16 mouse cellular contexts compared by ENCODE assay signal in genomic region chr6:32899061-32899460, GRCm38 (mm10).
DNase-seq lines count a peak whose midpoint lies in the region; ATAC-seq lines count a peak whose summit lies in the region.
"Had no signal": no experiment of that assay in that cellular context is flagged by ENCODE, and none has a peak within 500 bp of the region (broad histone marks: within the 10 kb centered on the region; RNA-seq: fewer than 3 reads in every experiment).

No protein-coding gene starts in this region.

- no peaks in the 10 kb centered on the region for H3K9me3 ChIP-seq in liver, embryonic 11.5 days (ENCODE audit: control insufficient read depth, low read length)
- H3K9me3 ChIP-seq in liver, embryonic 12.5 days (replicated peaks), result no peaks in the 10 kb centered on the region
- H3K9me3 ChIP-seq: embryonic facial prominence, embryonic 12.5 days; heart, embryonic 12.5 days; hindbrain, embryonic 10.5 days; hindbrain, embryonic 15.5 days had no signal

- 96% methylated on average over 4 of the region's 4 CpGs for WGBS in liver, embryonic 11.5 days
- 79% methylated on average over 4 of the region's 4 CpGs for WGBS in liver, embryonic 12.5 days (ENCODE audit: insufficient replicate concordance)

- no peak overlapping the region for H3K9ac ChIP-seq in liver, embryonic 11.5 days (ENCODE audit: low read depth, low read length)
- H3K9ac ChIP-seq in liver, embryonic 12.5 days, result no peak overlapping the region
- H3K9ac ChIP-seq: embryonic facial prominence, embryonic 12.5 days; heart, embryonic 12.5 days; hindbrain, embryonic 15.5 days had no signal

- peak; percentile 41 for DNase-seq in cerebellum, adult 11 months
- peak; percentile 63 to 71 for DNase-seq in cerebellum, adult 18-20 months
- DNase-seq in cerebellum, adult 9-11 months, result peak; percentile 77
- no peak for DNase-seq in liver, embryonic 11.5 days (ENCODE audit: low spot score)
- DNase-seq in retina, embryonic 14.5 days (ENCODE audit: low spot score), result no peak
- DNase-seq: adrenal gland, adult 2 months; adrenal gland, postnatal 25 days; gastrocnemius, postnatal 25 days; kidney, adult 2 months had no signal

- no peak for ATAC-seq in liver, embryonic 11.5 days (replicated peaks; ENCODE audit: low FRiP score)
- no peak for ATAC-seq in liver, embryonic 12.5 days
- ATAC-seq: forebrain, embryonic 16.5 days; intestine, embryonic 16.5 days had no signal

- H3K4me2 ChIP-seq in liver, embryonic 11.5 days, result no peak overlapping the region
- H3K4me2 ChIP-seq in liver, embryonic 12.5 days, result no peak overlapping the region
- H3K4me2 ChIP-seq: embryonic facial prominence, embryonic 12.5 days; heart, embryonic 12.5 days; hindbrain, embryonic 15.5 days had no signal

- H3K36me3 ChIP-seq in liver, embryonic 11.5 days (ENCODE audit: control insufficient read depth, insufficient read depth, low read length), result no peaks in the 10 kb centered on the region
- H3K36me3 ChIP-seq in liver, embryonic 12.5 days, result 0 out of 2 replicates have a peak, but pooled peaks cover 2% of the 10 kb centered on the region
- H3K36me3 ChIP-seq: embryonic facial prominence, embryonic 12.5 days; heart, embryonic 12.5 days; hindbrain, embryonic 10.5 days; hindbrain, embryonic 15.5 days had no signal

- no peak overlapping the region for H3K4me3 ChIP-seq in liver, embryonic 11.5 days (ENCODE audit: low read depth, low read length)
- H3K4me3 ChIP-seq in liver, embryonic 12.5 days, result no peak overlapping the region
- H3K4me3 ChIP-seq: embryonic facial prominence, embryonic 12.5 days; heart, embryonic 12.5 days; hindbrain, embryonic 10.5 days; hindbrain, embryonic 15.5 days had no signal

- H3K27ac ChIP-seq in liver, embryonic 11.5 days (ENCODE audit: low read depth, low read length), result no peak overlapping the region
- no peak overlapping the region for H3K27ac ChIP-seq in liver, embryonic 12.5 days
- H3K27ac ChIP-seq: embryonic facial prominence, embryonic 12.5 days; hindbrain, embryonic 10.5 days; hindbrain, embryonic 15.5 days had no signal

- peaks cover 3% of the 10 kb centered on the region; the same call in 1 of the 2 replicates for H3K4me1 ChIP-seq in liver, embryonic 11.5 days (replicated peaks; ENCODE audit: control insufficient read depth, insufficient read depth, low read length)
- H3K4me1 ChIP-seq in liver, embryonic 12.5 days, result peaks cover 4% of the 10 kb centered on the region; the same call in 1 of the 2 replicates
- H3K4me1 ChIP-seq: embryonic facial prominence, embryonic 12.5 days; hindbrain, embryonic 10.5 days; hindbrain, embryonic 15.5 days had no signal

- H3K27me3 ChIP-seq in liver, embryonic 11.5 days (replicated peaks; ENCODE audit: control insufficient read depth, insufficient read depth, low read length), result no peaks in the 10 kb centered on the region
- no peaks in the 10 kb centered on the region for H3K27me3 ChIP-seq in liver, embryonic 12.5 days (replicated peaks)
- H3K27me3 ChIP-seq: embryonic facial prominence, embryonic 12.5 days; heart, embryonic 12.5 days; hindbrain, embryonic 15.5 days had no signal

Comparison
In these comparisons a context has a peak if more than half of its experiments do, and no peak if none do; other contexts are left out.
1. DNase-seq: peak in cerebellum, adult 11 months (single experiment), cerebellum, adult 18-20 months (2 of 2) and cerebellum, adult 9-11 months (single experiment); none in liver, embryonic 11.5 days (single experiment) and retina, embryonic 14.5 days (single experiment).